Mouse (Mus musculus): ENCODE results near the gene Nadsyn1. TPM values are rescaled to one million over a fixed set of nuclear protein-coding genes. Genes with fewer than 3 reads are reported as not detected.

The Nadsyn1 gene
- polyA plus RNA-seq, 1 experiment from 2014 or later: 9.2 TPM

DNA sequence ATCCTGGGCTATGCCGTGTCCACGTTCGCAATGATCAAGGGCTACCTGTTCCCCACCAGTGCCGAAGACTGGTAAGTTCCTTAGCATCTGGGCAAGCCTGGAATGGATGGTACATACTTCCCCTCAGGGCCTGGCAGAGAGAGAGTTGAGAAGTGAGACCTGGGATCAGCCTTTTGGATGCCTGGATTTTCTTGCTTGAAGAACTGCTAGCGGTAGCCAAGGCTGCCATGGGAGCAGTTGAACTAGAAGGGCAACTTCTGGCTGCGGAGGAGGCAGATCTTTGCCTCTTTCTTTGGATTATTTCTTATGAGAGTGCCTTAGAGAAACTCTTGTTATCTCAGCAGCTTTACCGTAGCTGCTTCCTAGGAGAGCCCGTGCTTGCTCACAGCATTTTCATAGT is 18.7 kb upstream of the Nadsyn1 start:
- WGBS: 90% methylated on average over 8 of the region's 8 CpGs
- H3K9me3 ChIP-seq (ENCODE audit: control insufficient read depth, low read length): no peaks in the 10 kb centered on the region
- no peak overlapping the region for H3K4me3 ChIP-seq (ENCODE audit: low read depth, low read length)
- TF ChIP-seq CTCF (IDR thresholded peaks at IDR 0.05; ENCODE audit: low read depth): no peak
- no peak for TF ChIP-seq EP300 (optimal IDR thresholded peaks at IDR 0.05)
- H3K27me3 ChIP-seq (ENCODE audit: control insufficient read depth, insufficient read depth, low read length): no peaks in the 10 kb centered on the region
- DNase-seq (ENCODE audit: low spot score): no peak
- no peak overlapping the region for H3K4me2 ChIP-seq (replicated peaks; ENCODE audit: low read depth)
- no peak for ATAC-seq (ENCODE audit: low FRiP score, low TSS enrichment)
- H3K36me3 ChIP-seq (ENCODE audit: control insufficient read depth, insufficient read depth, low read length): peaks cover 33% of the 10 kb centered on the region
- H3K27ac ChIP-seq (replicated peaks): no peak overlapping the region
- H3K9ac ChIP-seq (ENCODE audit: low read length): no peak overlapping the region
- no peaks in the 10 kb centered on the region for H3K4me1 ChIP-seq (replicated peaks; ENCODE audit: control insufficient read depth, insufficient read depth)

DNA sequence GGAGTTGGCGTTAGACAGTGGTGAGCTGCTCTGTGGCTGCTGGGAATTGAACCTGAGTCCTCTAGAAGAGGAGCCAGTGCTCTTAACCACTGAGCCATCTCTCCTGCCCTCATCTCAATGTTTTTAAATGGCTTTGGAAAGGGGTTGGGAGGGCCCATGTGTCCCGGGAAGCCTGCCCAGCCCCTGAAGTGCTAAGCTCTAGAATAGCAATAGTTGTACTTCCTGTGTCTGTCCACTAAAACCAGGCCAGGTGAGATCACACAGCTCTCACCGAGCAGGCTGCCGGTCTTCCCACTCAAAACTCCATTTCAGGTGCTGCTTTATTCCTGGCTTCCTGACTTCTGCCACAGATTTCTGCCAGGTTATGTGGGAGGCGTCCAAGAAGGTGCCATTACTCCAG is 17.5 kb upstream of the Nadsyn1 start:
- Histone ChIP-seq H3K4me3 (ENCODE audit: low read depth, low read length) (no peak overlapping the region), H3K36me3 (ENCODE audit: control insufficient read depth, insufficient read depth, low read length) (peaks cover 25% of the 10 kb centered on the region), H3K4me1 (replicated peaks; ENCODE audit: control insufficient read depth, insufficient read depth) (no peaks in the 10 kb centered on the region), H3K9ac (ENCODE audit: low read length) (no peak overlapping the region), H3K27ac (replicated peaks) (no peak overlapping the region), H3K9me3 (ENCODE audit: control insufficient read depth, low read length) (no peaks in the 10 kb centered on the region), H3K27me3 (ENCODE audit: control insufficient read depth, insufficient read depth, low read length) (no peaks in the 10 kb centered on the region), H3K4me2 (replicated peaks; ENCODE audit: low read depth) (no peak overlapping the region)
- TF ChIP-seq EP300 (optimal IDR thresholded peaks at IDR 0.05): no peak
- no peak for TF ChIP-seq CTCF (IDR thresholded peaks at IDR 0.05; ENCODE audit: low read depth)
- no peak for DNase-seq (ENCODE audit: low spot score)
- WGBS: 89% methylated on average over 5 of the region's 5 CpGs
- no peak for ATAC-seq (ENCODE audit: low FRiP score, low TSS enrichment)

DNA sequence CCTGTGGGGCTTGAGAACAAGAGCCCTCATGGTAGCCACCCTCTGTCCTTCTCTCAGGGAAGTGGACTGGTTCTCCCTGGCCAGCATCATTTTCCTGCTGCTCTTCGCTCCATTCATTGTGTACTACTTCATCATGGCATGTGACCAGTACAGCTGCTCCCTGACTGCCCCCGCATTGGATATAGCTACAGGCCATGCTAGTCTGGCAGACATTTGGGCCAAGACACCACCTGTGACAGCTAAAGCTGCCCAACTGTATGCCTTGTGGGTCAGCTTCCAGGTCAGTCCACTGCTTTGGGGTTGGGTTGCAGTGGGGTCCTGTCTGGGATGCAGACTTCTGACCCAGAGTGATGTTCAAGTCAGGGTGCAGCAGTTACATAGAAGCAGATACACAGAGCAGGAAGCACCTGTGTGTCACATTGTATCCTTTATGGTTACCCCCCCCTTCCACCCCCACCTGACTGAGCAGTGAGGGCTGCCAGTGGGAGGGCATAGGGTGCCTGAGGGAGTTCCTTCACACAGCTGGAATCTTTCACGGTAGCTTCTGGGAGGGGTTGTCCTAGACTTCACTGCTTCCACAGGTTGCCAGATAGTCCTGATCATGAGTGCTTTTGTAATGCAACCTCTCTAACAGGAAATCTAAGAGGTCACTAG is 15.2 kb upstream of the Nadsyn1 start:
- H3K9me3 ChIP-seq (ENCODE audit: control insufficient read depth, low read length): no peaks in the 10 kb centered on the region
- H3K4me2 ChIP-seq (replicated peaks; ENCODE audit: low read depth): no peak overlapping the region
- H3K4me3 ChIP-seq (ENCODE audit: low read depth, low read length): no peak overlapping the region
- peaks cover 4% of the 10 kb centered on the region; the same call in 1 of the 2 replicates for H3K4me1 ChIP-seq (replicated peaks; ENCODE audit: control insufficient read depth, insufficient read depth)
- peaks cover 11% of the 10 kb centered on the region for H3K36me3 ChIP-seq (ENCODE audit: control insufficient read depth, insufficient read depth, low read length)
- H3K9ac ChIP-seq (ENCODE audit: low read length): no peak overlapping the region
- H3K27ac ChIP-seq (replicated peaks): no peak overlapping the region
- no peak for TF ChIP-seq EP300 (optimal IDR thresholded peaks at IDR 0.05)
- TF ChIP-seq CTCF (IDR thresholded peaks at IDR 0.05; ENCODE audit: low read depth): no peak
- no peaks in the 10 kb centered on the region for H3K27me3 ChIP-seq (ENCODE audit: control insufficient read depth, insufficient read depth, low read length)
- no peak for DNase-seq (ENCODE audit: low spot score)
- ATAC-seq (ENCODE audit: low FRiP score, low TSS enrichment): no peak
- 86% methylated on average over 3 of the region's 3 CpGs for WGBS

DNA sequence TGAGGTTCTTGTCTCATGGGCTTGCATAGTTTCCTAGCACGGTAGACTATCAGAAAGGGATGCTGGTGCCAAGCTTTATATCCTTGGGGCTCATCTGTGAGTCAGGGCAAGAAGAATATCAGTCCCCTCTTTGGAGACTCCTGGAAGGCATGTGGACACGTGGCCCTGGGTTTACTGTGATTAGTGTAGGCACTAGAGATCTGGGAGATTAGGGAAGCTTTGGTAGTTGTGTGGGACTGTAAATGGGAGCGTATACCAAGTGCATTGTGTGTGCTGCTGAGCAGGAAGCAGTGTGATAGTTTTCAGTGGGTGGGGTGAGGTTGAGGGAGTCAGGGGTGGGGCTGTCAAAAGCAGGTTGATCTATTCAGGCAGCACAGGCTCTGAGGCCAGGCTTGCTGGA is 12.3 kb upstream of the Nadsyn1 start:
- peaks cover 4% of the 10 kb centered on the region for H3K4me1 ChIP-seq (replicated peaks; ENCODE audit: control insufficient read depth, insufficient read depth)

DNA sequence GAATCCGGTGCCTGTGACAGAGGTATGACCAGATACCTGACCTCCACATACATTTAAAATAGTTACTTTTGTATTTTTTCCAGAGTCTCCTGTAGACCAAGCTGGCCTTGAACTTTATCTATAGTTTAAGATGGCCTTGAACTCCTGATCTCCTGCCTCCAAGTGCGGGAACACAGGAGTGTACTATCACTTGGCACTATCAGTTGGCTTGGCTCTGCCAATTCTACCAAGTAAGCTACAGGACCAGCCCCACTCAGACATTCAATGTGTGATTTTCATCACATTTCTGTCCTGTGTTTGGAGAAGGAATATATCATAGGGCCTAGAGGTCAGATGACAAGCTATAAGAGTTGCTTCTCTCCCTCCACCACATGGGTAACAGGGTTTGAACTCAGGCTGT is 11.7 kb upstream of the Nadsyn1 start:
- no peaks in the 10 kb centered on the region for H3K27me3 ChIP-seq (ENCODE audit: control insufficient read depth, insufficient read depth, low read length)
- ATAC-seq (ENCODE audit: low FRiP score, low TSS enrichment) (no peak), DNase-seq (ENCODE audit: low spot score) (no peak)
- 83% methylated on average over 2 of the region's 2 CpGs for WGBS
- H3K36me3 ChIP-seq (ENCODE audit: control insufficient read depth, insufficient read depth, low read length): no peaks in the 10 kb centered on the region
- H3K4me1 ChIP-seq (replicated peaks; ENCODE audit: control insufficient read depth, insufficient read depth): peaks cover 4% of the 10 kb centered on the region
- no peak overlapping the region for H3K4me2 ChIP-seq (replicated peaks; ENCODE audit: low read depth)
- H3K27ac ChIP-seq (replicated peaks): peak overlapping the region; percentile 49; the same call in 1 of the 2 replicates
- no peak overlapping the region for H3K4me3 ChIP-seq (ENCODE audit: low read depth, low read length)
- TF ChIP-seq CTCF (IDR thresholded peaks at IDR 0.05; ENCODE audit: low read depth): no peak
- TF ChIP-seq EP300 (optimal IDR thresholded peaks at IDR 0.05): no peak
- H3K9me3 ChIP-seq (ENCODE audit: control insufficient read depth, low read length): no peaks in the 10 kb centered on the region
- H3K9ac ChIP-seq (ENCODE audit: low read length): no peak overlapping the region; the same call in 1 of the 2 replicates

More for the DNA sequence above, 12.3 kb upstream of the Nadsyn1 start:
- Histone ChIP-seq H3K36me3 (ENCODE audit: control insufficient read depth, insufficient read depth, low read length) (no peaks in the 10 kb centered on the region), H3K27ac (replicated peaks) (peak overlapping the region; percentile 49), H3K4me2 (replicated peaks; ENCODE audit: low read depth) (no peak overlapping the region), H3K27me3 (ENCODE audit: control insufficient read depth, insufficient read depth, low read length) (no peaks in the 10 kb centered on the region), H3K9me3 (ENCODE audit: control insufficient read depth, low read length) (no peaks in the 10 kb centered on the region), H3K4me3 (ENCODE audit: low read depth, low read length) (no peak overlapping the region), H3K9ac (ENCODE audit: low read length) (no peak overlapping the region; the same call in 1 of the 2 replicates)
- no peak for TF ChIP-seq EP300 (optimal IDR thresholded peaks at IDR 0.05)
- no peak for TF ChIP-seq CTCF (IDR thresholded peaks at IDR 0.05; ENCODE audit: low read depth)
- peak; percentile 47 for DNase-seq (ENCODE audit: low spot score)
- peak; percentile 80 for ATAC-seq (ENCODE audit: low FRiP score, low TSS enrichment)
- 39% methylated on average over 3 of the region's 3 CpGs for WGBS

DNA sequence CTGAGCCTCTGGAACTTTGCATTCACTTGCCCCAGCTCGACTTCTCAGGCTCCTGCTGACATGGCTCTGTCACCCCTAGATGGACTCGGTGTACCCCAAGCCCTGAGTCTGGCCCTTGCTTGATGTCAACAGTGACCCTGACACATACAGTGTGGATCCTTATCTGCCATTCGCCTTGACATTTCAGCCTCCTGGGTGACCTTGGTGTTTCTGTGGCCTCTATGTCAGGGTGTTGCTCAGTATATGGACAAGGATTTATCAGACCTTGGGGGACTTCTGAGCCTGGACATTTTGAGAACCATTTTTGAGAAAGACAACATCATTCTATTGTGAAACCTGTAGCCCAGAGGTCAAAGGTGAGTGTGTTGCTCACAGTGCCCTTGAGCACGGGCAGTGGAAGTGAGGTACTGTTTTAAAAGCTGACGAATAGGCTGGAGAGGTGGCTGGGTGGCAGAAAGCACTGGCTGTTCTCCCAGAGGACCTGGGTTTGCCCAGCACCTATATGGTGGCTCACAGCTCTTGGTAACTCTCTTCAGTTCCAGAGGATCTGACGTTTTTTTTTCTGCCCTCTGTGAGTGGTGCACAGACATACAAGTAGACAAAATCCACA is 11.0 kb upstream of the Nadsyn1 start:
- TF ChIP-seq EP300 (optimal IDR thresholded peaks at IDR 0.05) (no peak), CTCF (IDR thresholded peaks at IDR 0.05; ENCODE audit: low read depth) (no peak)
- Histone ChIP-seq H3K27me3 (ENCODE audit: control insufficient read depth, insufficient read depth, low read length) (no peaks in the 10 kb centered on the region), H3K9me3 (ENCODE audit: control insufficient read depth, low read length) (no peaks in the 10 kb centered on the region), H3K4me1 (replicated peaks; ENCODE audit: control insufficient read depth, insufficient read depth) (peaks cover 4% of the 10 kb centered on the region), H3K4me2 (replicated peaks; ENCODE audit: low read depth) (no peak overlapping the region), H3K36me3 (ENCODE audit: control insufficient read depth, insufficient read depth, low read length) (no peaks in the 10 kb centered on the region), H3K9ac (ENCODE audit: low read length) (no peak overlapping the region), H3K27ac (replicated peaks) (no peak overlapping the region), H3K4me3 (ENCODE audit: low read depth, low read length) (no peak overlapping the region)
- WGBS: 84% methylated on average over 6 of the region's 6 CpGs
- DNase-seq (ENCODE audit: low spot score): no peak
- no peak for ATAC-seq (ENCODE audit: low FRiP score, low TSS enrichment)
